Mouse (Mus musculus) limb, embryonic 13.5 days (tissue): ENCODE measurements around the gene Lnx1. TPM values are rescaled to one million over a fixed set of nuclear protein-coding genes. Genes with fewer than 3 reads are reported as not detected.

Experiments
- ATAC-seq: fragments of 200-750 bp; cut with Nextera tagmentation; 2 replicates; pipeline ENCODE4 v1.8.0; 2017; ENCODE audit warnings: low read depth, moderate number of reproducible peaks, moderate TSS enrichment; ENCODE audit not compliant: low FRiP score
- H3K27ac ChIP-seq: fragments of 300-500 bp; sonication (generic); 2 replicates; pipeline ENCODE4 v1.5.1; 2015; ENCODE audit warnings: inconsistent platforms, mild to moderate bottlenecking, moderate library complexity
- H3K27me3 ChIP-seq: fragments of 300-500 bp; sonication (generic); 2 replicates; pipeline ENCODE4 v1.6.1; 2015; ENCODE audit warnings: mild to moderate bottlenecking, inconsistent platforms
- H3K36me3 ChIP-seq: fragments of 300-500 bp; sonication (generic); 2 replicates; pipeline ENCODE4 v1.6.1; 2015; ENCODE audit warnings: inconsistent platforms, mild to moderate bottlenecking, moderate library complexity
- H3K4me1 ChIP-seq: fragments of 300-500 bp; sonication (generic); 2 replicates; pipeline ENCODE4 v1.6.1; 2015; ENCODE audit warnings: inconsistent platforms
- H3K4me2 ChIP-seq: fragments of 300-500 bp; sonication (generic); replicated peaks from 2 replicates; pipeline ENCODE4 v1.6.1; 2015; ENCODE audit warnings: inconsistent platforms, mild to moderate bottlenecking, moderate library complexity
- H3K4me3 ChIP-seq: fragments of 300-500 bp; sonication (generic); 2 replicates; pipeline ENCODE4 v1.5.1; 2015; ENCODE audit warnings: moderate library complexity, mild to moderate bottlenecking, inconsistent platforms
- H3K9ac ChIP-seq: fragments of 300-500 bp; sonication (generic); 2 replicates; pipeline ENCODE4 v1.6.1; 2015; ENCODE audit warnings: mild to moderate bottlenecking, inconsistent platforms
- H3K9me3 ChIP-seq: fragments of 300-500 bp; sonication (generic); 2 replicates; pipeline ENCODE4 v1.6.1; 2016; ENCODE audit warnings: inconsistent platforms
- WGBS: fragments of 180-500 bp; shearing (Covaris S2); methylation state at CpG from one replicate; pipeline ENCODE4 v1.1.7; 2015; 5-methylcytosine and 5-hydroxymethylcytosine counted together
- polyA plus RNA-seq: library from polyadenylated mRNA; unstranded; fragments of >200 nt; fragmentation: Nextera tagmentation; extraction: Ambion mirVana; gene quantifications from 2 replicates; pipeline ENCODE4 v1.2.1, GENCODE M21; 2015

Lnx1 gene
- 0.83 and 1.0 TPM in 2 replicates for polyA plus RNA-seq

DNA sequence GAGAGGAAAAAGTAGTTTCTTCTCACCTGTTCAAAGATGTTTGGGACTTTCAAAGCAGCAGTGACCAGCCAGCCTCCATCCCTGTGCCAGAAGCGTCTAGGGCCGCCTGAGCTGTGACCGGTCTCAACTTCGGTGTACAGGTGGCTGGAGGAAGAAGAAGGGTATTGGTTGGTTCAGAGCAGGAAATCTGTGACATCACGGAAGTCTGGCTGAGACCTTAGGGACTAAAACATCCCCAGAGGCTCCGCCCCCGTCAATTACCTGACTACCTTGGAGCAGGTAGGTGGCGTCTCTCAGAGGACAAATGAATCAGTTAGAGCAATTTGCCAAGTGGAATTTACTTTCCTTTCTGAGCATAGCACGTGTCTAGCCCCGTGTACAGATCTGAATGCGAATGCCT lies at the start of gene Lnx1:
TSS of gene Lnx1 (minus strand) at position 147 of the 400 bp plus-strand sequence.
- no peak within 1 kb of the TSS for H3K9ac ChIP-seq
- H3K4me3 ChIP-seq, result peak within 1 kb of the TSS; percentile 44; the same call in 1 of the 2 replicates
- peak within 1 kb of the TSS; percentile 64 for H3K4me2 ChIP-seq
- peaks cover 44% of the 10 kb centered on the region for H3K4me1 ChIP-seq
- 58% methylated on average over 11 of the region's 11 CpGs for WGBS
- ATAC-seq, result no peak
- no peaks in the 10 kb centered on the region for H3K9me3 ChIP-seq
- H3K27ac ChIP-seq, result peak within 1 kb of the TSS; percentile 63; the same call in 1 of the 2 replicates
- no peaks in the 10 kb centered on the region for H3K27me3 ChIP-seq
- H3K36me3 ChIP-seq, result no peaks in the 10 kb centered on the region

DNA sequence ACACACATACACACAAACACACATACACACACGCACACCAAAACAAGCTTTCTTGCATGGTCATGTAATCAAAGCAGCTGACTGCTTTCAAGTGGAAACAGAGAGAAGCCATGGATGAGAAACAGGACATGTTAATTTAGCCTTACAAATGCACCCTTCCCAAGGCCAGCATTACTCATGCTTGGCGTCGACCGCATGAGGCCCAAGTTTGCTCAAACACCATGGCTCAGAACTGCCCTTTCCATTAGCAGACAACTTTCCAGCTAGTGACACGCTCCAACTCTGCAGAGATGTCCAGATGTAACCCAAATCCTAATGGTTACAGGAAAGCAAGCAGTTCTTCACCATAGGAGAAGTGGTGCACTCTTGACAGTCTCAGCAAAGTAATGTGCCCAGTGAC lies 47.8 kb upstream of the Lnx1 start:
- H3K9me3 ChIP-seq, result no peaks in the 10 kb centered on the region
- H3K4me1 ChIP-seq, result peaks cover 5% of the 10 kb centered on the region; the same call in 1 of the 2 replicates
- H3K27me3 ChIP-seq, result no peaks in the 10 kb centered on the region
- no peak for ATAC-seq
- no peak overlapping the region for H3K4me2 ChIP-seq
- 88% methylated on average over 5 of the region's 5 CpGs for WGBS
- no peak overlapping the region for H3K9ac ChIP-seq
- no peaks in the 10 kb centered on the region for H3K36me3 ChIP-seq
- no peak overlapping the region for H3K27ac ChIP-seq
- no peak overlapping the region for H3K4me3 ChIP-seq

DNA sequence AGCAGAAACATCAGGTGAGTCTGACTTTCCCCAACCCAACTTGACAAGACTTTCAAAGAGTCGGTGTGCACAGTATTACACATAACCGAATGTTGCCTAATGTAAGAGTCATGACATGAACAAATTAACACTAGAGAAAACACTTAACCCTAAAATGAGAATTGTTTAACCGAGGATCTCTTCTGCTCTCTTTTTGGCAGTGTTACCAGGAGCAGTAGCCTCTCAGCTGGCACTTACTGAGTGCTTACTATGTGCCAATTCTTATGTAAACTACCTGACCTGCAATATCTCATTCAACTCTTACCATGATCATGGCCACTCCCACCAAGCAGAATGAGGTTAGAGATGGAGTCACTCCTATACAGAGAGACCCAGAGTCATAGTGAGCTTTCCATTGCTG lies 44.8 kb upstream of the Lnx1 start:
- no peaks in the 10 kb centered on the region for H3K27me3 ChIP-seq
- no peaks in the 10 kb centered on the region for H3K9me3 ChIP-seq
- ATAC-seq, result no peak
- WGBS, result 90% methylated on average over 3 of the region's 3 CpGs
- H3K9ac ChIP-seq, result no peak overlapping the region
- H3K4me2 ChIP-seq, result no peak overlapping the region
- no peaks in the 10 kb centered on the region for H3K4me1 ChIP-seq
- no peak overlapping the region for H3K27ac ChIP-seq
- no peaks in the 10 kb centered on the region for H3K36me3 ChIP-seq
- H3K4me3 ChIP-seq, result no peak overlapping the region

DNA sequence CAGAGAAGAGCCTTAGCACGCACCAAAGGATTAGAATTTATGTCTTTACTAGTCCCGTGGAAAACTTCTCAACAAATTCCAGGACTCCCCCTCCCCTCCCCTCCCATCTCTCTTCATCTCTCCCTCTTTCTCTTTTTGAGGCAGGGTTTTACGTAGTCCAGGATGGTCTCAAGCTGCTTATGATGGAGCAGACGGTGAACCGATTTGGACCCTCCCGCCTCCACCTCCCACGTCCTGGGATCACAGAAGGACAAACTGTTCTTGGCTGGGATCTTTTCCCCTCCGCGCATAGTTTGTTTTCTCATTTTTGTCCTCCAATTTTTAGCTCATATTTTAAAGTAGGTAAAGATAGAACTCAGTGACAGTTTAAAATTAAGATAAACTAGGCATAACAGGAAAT lies 38.2 kb upstream of the Lnx1 start:
- no peak overlapping the region for H3K9ac ChIP-seq
- H3K4me2 ChIP-seq, result no peak overlapping the region
- H3K27ac ChIP-seq, result no peak overlapping the region
- H3K9me3 ChIP-seq, result no peaks in the 10 kb centered on the region
- 72% methylated on average over 9 of the region's 9 CpGs for WGBS
- H3K36me3 ChIP-seq, result no peaks in the 10 kb centered on the region
- H3K4me1 ChIP-seq, result peaks cover 18% of the 10 kb centered on the region
- no peak for ATAC-seq
- H3K27me3 ChIP-seq, result no peaks in the 10 kb centered on the region
- no peak overlapping the region for H3K4me3 ChIP-seq

DNA sequence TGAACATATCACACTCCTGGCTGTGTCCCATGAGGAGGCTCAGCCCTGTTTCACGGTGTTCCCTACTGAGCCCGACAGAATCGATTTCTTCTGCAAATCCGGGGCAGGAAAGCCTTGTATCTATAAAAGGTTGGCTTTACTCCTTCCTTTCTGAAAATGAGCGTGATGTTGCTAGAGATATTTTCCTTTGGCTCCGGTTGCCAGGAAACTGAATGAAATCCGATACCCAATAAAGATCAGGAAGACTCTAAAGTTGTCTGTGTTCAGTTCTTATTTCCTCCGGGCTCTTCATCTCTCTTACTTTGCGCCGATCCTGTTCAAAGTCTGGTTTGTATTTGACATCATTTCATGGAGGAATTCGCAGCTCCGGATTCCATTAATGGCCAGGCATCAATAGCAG lies 36.7 kb upstream of the Lnx1 start:
- peaks cover 24% of the 10 kb centered on the region for H3K4me1 ChIP-seq
- 26% methylated on average over 12 of the region's 12 CpGs for WGBS

DNA sequence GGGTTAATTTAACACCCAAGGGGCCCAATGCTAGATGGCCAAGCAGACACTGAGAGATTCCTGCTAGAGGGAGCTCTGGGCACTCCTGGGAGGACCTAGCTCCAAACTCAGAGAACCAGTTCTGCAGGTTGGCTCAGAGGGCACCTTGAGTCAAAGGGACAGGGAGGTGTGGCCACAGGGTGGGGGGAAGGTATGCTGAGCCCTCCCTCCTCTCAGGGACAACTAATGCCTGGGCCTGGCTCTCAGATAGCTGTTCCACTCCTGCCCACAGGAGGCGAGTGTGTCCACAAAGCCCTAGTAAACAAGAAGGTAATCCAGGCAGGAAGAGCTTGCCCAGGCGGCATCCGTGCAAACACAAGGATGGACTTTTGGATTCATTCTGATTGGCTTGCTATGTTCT lies 35.6 kb upstream of the Lnx1 start:
- H3K9ac ChIP-seq, result no peak overlapping the region
- H3K4me3 ChIP-seq, result no peak overlapping the region
- H3K4me1 ChIP-seq, result peaks cover 31% of the 10 kb centered on the region
- H3K27me3 ChIP-seq, result no peaks in the 10 kb centered on the region
- no peak overlapping the region for H3K4me2 ChIP-seq
- H3K27ac ChIP-seq, result no peak overlapping the region
- H3K36me3 ChIP-seq, result no peaks in the 10 kb centered on the region
- WGBS, result 73% methylated on average over 3 of the region's 3 CpGs
- no peak for ATAC-seq
- H3K9me3 ChIP-seq, result no peaks in the 10 kb centered on the region

More for the DNA sequence above, 36.7 kb upstream of the Lnx1 start:
- ATAC-seq, result no peak; the same call in 1 of the 2 replicates
- no peak overlapping the region for H3K27ac ChIP-seq
- no peaks in the 10 kb centered on the region for H3K9me3 ChIP-seq
- no peak overlapping the region for H3K4me3 ChIP-seq
- H3K4me2 ChIP-seq, result peak overlapping the region; percentile 31; the same call in 1 of the 2 replicates
- H3K27me3 ChIP-seq, result no peaks in the 10 kb centered on the region
- no peaks in the 10 kb centered on the region for H3K36me3 ChIP-seq
- H3K9ac ChIP-seq, result no peak overlapping the region

DNA sequence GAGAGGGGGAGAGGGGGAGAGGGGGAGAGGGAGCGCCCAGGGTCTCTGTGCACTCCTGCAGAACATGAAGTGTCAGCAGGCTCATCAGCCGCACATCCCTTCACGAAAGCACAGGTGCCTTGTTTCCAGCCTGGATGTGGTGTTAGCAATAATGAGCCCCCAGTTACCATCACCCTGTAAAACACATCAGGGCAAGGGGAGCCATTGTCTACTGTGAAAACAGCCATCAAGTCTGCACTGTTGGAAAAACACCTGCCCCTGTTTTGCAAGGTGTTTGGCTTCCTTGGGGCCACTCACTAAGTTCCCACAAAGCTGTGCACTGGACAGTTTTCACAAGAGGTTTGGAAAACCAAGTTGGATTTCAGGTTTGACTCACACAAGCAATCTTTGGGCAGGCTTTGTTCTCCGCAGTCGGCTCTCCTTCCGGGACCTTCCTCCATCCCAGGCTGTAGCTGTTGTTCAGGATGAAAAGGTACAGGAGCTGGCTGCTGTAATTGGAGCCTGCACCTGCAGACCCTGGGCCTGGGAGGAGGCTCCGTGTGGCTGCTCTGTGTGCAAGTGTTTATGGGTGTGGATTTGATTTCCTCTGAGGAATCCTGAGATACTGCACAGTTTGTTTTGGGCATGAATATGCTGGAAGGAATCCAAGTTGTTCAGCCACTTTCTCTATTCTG lies 31.3 kb upstream of the Lnx1 start:
- H3K4me2 ChIP-seq, result 0 out of 2 replicates have a peak overlapping the region, but pooled peaks have one; percentile 7
- ATAC-seq, result peak; percentile 78
- H3K9ac ChIP-seq, result no peak overlapping the region
- no peaks in the 10 kb centered on the region for H3K27me3 ChIP-seq
- no peaks in the 10 kb centered on the region for H3K36me3 ChIP-seq
- H3K4me1 ChIP-seq, result peaks cover 22% of the 10 kb centered on the region
- WGBS, result 20% methylated on average over 7 of the region's 7 CpGs
- 0 out of 2 replicates have a peak overlapping the region, but pooled peaks have one; percentile 15 for H3K27ac ChIP-seq
- H3K4me3 ChIP-seq, result no peak overlapping the region
- no peaks in the 10 kb centered on the region for H3K9me3 ChIP-seq

DNA sequence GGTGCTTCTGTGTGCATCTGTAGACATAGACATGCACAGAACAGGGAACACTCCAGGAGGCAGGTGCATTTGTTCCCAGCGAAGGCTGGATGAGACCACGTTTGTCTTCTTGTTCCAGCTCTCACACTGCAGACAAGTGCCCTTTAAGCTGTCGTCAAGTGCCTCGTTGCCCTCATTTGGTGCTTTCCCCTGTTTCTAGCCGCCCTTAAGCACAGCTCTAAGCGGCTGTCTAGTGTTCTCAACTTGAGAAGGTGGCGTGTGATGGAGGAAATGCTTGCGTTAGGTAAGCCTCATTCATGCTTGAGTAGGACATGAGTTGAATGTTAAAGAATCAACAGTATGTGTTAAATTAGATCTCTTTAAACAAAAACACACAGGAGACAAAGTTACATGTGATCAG lies 29.9 kb upstream of the Lnx1 start:
- H3K27ac ChIP-seq, result no peak overlapping the region
- H3K27me3 ChIP-seq, result no peaks in the 10 kb centered on the region
- no peaks in the 10 kb centered on the region for H3K9me3 ChIP-seq
- no peak overlapping the region for H3K4me2 ChIP-seq
- no peak for ATAC-seq
- WGBS, result 54% methylated on average over 8 of the region's 8 CpGs
- no peaks in the 10 kb centered on the region for H3K36me3 ChIP-seq
- H3K9ac ChIP-seq, result no peak overlapping the region
- no peak overlapping the region for H3K4me3 ChIP-seq
- peaks cover 19% of the 10 kb centered on the region for H3K4me1 ChIP-seq

DNA sequence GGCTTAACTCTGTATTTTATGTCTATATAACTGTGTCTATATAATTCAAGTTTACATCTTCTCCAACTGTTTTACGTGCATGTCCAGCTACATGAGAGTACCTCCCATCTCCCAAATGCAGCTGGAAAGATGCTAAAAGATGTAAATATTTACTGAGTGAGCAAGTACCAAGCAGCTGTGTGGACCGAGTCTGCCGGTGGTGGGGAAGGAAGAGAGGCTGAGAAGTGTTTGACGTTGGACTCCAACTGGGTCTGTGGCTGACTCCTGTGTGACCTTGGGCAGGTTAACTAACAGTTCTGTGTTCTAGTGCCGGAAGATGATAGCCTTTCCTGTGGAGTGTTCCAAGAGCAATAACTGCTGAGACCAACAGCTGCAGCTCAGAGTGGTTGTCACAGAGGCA lies 27.9 kb upstream of the Lnx1 start:
- H3K9ac ChIP-seq, result no peak overlapping the region
- WGBS, result 66% methylated on average over 5 of the region's 5 CpGs
- no peaks in the 10 kb centered on the region for H3K36me3 ChIP-seq
- no peak overlapping the region for H3K27ac ChIP-seq
- peaks cover 32% of the 10 kb centered on the region for H3K4me1 ChIP-seq
- H3K4me3 ChIP-seq, result no peak overlapping the region
- ATAC-seq, result no peak
- no peaks in the 10 kb centered on the region for H3K27me3 ChIP-seq
- no peak overlapping the region for H3K4me2 ChIP-seq
- no peaks in the 10 kb centered on the region for H3K9me3 ChIP-seq

DNA sequence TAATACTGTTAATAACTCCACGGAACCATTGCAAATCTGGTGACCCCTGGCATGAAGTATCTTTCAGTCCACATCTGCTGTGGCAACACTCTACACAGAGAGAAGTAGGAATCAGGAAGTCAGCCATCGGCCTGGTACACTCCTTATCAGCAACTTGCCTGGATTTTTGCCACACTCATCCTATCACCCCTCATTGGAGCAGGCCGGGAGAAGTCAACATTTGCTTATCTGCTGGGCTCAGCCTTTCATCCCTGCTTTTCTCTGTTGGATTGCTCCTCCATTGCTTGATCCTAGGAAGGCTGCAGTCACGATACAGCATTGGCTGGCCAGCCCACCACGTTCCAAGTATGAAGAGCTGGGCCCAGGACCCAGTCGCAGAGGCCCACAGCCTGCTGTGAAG lies 26.9 kb upstream of the Lnx1 start:
- Histone ChIP-seq H3K9ac (no peak overlapping the region), H3K4me2 (no peak overlapping the region), H3K4me3 (no peak overlapping the region), H3K9me3 (peaks cover under 1% of the 10 kb centered on the region; the same call in 1 of the 2 replicates), H3K4me1 (peaks cover 31% of the 10 kb centered on the region), H3K36me3 (no peaks in the 10 kb centered on the region), H3K27ac (no peak overlapping the region), H3K27me3 (no peaks in the 10 kb centered on the region)
- 76% methylated on average over 6 of the region's 6 CpGs for WGBS
- ATAC-seq, result no peak

DNA sequence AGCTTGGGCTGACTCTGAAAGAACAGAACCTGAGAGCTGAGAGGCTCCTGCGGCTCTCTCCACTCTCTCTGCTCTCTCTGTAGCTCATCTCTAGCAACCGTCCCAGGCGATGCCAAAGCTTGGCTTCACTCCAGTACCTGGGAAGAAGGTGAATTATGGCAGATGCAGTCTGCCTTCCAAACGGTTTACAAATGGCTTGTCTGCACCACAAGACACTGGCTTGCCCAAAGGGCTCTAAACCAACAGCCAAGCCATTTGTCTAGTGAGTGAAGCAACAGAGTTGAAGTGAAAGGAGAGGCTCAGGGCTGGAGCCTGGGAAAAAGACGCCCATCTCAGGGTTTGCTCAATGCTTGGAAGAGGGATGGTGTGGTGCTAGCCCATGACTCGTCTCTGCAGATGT lies 25.5 kb upstream of the Lnx1 start:
- Histone ChIP-seq H3K9me3 (peaks cover 3% of the 10 kb centered on the region; the same call in 1 of the 2 replicates), H3K27me3 (no peaks in the 10 kb centered on the region), H3K27ac (no peak overlapping the region), H3K4me3 (no peak overlapping the region), H3K4me2 (no peak overlapping the region), H3K4me1 (peaks cover 23% of the 10 kb centered on the region), H3K36me3 (no peaks in the 10 kb centered on the region), H3K9ac (no peak overlapping the region)
- no peak for ATAC-seq
- WGBS, result 62% methylated on average over 6 of the region's 6 CpGs

DNA sequence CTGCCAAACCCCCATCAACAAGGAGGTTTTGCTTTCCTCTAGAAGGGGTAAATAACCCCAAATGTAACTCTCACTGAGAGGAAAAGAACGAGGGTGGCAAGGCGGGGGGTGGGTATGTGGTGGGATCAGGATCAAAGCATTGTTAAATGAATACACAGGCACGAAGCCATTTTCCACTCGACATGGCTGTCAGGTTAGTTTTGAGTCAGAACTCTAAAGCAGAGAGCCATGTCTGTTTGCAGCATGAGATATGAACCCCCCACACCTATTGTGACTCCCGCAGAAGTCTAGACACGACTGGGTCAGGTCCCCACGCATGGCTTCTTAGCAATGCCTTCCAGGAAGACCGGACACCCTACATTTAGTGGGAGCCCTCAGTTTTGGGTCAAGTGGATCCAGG lies 24.6 kb upstream of the Lnx1 start:
- H3K4me3 ChIP-seq, result no peak overlapping the region
- no peak for ATAC-seq
- H3K4me2 ChIP-seq, result no peak overlapping the region
- H3K9me3 ChIP-seq, result peaks cover 3% of the 10 kb centered on the region; the same call in 1 of the 2 replicates
- H3K9ac ChIP-seq, result no peak overlapping the region
- peaks cover 23% of the 10 kb centered on the region for H3K4me1 ChIP-seq
- WGBS, result 72% methylated on average over 8 of the region's 8 CpGs
- no peaks in the 10 kb centered on the region for H3K36me3 ChIP-seq
- no peaks in the 10 kb centered on the region for H3K27me3 ChIP-seq
- no peak overlapping the region for H3K27ac ChIP-seq

DNA sequence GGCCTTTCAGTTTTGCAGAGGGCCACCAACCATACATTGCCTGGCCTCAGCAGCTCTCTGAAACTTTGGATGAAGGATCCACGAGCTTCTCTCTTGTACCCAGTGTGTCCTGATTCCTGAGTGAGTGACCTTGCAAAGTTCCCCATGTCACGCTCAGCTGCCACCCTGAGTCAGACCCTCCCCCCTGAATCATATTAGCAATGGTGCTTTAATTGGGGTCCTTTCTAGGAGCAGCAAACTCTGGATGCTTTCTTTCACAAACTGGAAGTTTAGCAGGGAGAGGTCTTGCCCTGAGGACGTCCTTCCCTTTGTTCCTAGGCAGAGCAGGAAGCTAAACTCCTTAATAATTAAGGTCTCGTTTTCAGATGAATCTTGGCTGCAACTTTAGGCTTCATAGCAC lies 22.8 kb upstream of the Lnx1 start:
- peaks cover 26% of the 10 kb centered on the region for H3K4me1 ChIP-seq
- H3K9me3 ChIP-seq, result peaks cover 3% of the 10 kb centered on the region; the same call in 1 of the 2 replicates
- H3K27me3 ChIP-seq, result no peaks in the 10 kb centered on the region
- no peak overlapping the region for H3K9ac ChIP-seq
- H3K27ac ChIP-seq, result no peak overlapping the region
- H3K4me3 ChIP-seq, result no peak overlapping the region
- 50% methylated on average over 4 of the region's 4 CpGs for WGBS
- ATAC-seq, result no peak
- no peaks in the 10 kb centered on the region for H3K36me3 ChIP-seq
- no peak overlapping the region for H3K4me2 ChIP-seq
